Mouse (Mus musculus): ENCODE results near the gene Vmn1r231.

The Vmn1r231 gene

DNA sequence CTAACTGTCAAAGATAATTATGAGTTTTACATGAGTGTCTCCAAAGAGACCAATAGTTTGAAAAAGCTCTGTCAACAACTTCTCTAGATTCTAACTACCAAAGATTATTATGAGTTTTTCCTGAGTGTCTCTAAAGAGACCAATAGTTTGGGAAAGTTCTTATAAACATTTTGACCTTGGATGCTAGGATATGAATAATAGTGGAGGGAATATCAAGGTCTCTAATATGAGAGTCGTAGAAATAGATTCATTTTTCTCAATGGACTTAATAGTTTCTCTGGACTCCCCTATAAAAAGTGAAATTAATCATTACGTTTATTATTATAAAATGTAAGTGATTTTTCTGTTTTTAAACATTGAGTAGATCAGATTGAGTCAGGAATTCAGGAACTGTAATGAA lies at the start of gene Vmn1r231:
Gene Vmn1r231, minus strand, starts transcription at position 101 of the 400 bp plus-strand sequence.
- DNase-seq, result no peak

GRCm38 (mm10) chr17:20946636-20947035 lies 41.7 kb upstream of the Vmn1r231 start:
- no peak for DNase-seq

DNA sequence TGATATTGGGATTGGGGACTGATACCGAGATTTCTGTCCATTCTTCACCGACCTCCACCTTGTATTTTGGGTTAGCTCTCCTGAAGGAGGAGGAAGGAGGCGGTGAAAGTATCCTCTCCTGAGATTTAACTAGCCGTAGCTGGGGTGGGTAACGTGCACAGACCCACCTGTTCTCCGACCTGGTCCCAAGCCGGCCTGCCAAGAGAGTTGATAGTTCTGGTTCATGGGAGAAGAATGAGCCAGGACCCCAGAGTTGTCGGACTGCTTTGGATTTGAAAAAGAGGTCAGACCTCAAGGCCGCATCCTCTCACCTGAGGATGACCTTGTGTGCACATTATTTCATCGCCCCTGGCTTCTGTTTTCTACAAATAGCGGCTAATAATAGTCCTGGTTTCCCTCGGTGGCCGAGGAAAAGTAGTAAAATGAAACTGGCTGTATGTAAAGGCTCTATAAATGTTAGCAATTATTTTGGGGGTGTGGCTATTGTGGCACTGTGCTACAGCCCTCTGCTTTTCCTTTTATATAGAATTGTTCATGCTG lies 41.2 kb upstream of the Vmn1r231 start:
- peak in 1 of 2 experiments; percentile 21 for DNase-seq

DNA sequence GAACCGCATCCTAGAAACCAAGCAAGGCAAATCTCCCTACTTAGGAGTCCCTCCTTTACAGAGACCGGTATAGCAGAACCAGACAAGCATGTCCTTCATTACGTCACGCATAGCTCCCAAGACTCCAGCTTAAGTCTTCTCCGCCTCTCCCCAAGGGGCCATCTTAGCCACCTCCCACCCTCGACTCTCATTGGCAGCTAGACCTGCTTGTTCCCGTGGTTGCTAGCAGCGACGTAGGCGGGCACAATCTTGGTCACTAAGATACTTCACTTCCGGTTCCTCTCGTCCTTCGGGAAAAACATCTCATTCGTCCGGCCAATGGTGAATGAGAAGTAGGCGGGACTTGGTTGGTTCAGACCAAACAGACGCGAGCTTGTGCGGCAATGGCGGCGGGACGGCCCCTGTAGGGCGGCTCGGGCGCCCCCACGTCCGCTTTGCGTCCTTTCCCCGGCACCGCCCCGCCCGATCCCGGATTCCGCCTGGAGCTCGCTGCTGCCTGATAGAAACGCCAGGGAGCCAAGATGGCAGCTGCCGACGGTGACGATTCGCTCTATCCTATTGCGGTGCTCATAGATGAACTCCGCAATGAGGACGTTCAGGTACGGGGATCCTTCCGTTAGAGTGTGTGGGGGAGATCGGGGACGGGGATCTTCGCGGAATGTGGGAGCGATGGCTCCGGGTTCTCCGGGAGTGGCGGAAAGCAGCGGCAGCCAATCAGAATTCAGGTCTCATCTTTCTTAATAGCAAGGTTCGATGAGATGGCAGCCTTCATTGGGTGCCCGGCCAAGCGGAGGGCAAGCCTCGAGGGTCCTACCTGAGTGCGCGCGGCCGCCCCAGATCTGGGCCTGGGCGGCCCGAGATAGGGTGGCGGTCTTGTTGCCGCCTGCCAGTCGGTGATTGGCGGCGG lies 40.3 kb upstream of the Vmn1r231 start, which contains the start of gene Ppp2r1a:
Gene Ppp2r1a, plus strand, starts transcription at position 327 of the 907 bp plus-strand sequence.
- peak; percentile 98 to 99 for DNase-seq

DNA sequence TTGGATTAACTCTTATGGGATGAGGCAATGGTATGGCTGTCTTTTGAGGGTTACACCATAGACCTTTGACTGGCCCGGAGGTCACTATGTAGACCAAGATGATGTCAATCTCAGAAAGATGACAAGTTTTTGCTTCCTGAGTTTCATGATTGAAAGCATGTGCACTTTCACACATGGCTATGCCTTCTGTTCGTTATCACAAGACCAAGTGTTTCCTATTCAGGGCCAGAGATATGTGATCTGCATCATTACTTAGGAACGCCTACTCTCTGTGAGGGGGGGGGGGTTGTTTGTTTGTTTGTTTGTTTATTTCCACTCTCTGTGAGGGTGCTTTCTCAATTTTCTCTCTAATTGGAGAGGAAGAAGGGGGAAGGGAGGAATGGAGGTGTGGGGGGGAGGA lies 39.3 kb upstream of the Vmn1r231 start:
- no peak for DNase-seq

DNA sequence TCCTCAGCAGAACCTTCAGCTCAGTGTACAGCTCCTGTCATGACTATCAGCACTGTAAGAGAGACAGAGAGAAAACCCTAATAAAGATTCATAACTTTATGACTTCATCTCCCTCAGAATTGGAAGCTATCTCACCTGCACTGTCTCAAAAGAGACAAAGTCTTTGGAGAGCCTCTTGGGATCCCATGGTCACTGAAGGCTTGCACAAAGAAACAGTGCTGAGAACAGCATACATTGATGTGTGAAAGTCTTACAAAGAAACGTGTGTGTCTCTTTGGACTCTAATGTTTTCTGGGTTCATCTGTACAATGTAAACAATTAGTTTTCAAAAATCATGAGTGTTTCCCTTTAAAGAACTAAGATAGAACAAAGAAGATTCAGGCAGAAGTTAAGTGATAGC lies 14.7 kb upstream of the Vmn1r231 start, which contains the start of gene Vmn1r232:
Gene Vmn1r232, minus strand, starts transcription at position 101 of the 400 bp plus-strand sequence.
- no peak for DNase-seq

DNA sequence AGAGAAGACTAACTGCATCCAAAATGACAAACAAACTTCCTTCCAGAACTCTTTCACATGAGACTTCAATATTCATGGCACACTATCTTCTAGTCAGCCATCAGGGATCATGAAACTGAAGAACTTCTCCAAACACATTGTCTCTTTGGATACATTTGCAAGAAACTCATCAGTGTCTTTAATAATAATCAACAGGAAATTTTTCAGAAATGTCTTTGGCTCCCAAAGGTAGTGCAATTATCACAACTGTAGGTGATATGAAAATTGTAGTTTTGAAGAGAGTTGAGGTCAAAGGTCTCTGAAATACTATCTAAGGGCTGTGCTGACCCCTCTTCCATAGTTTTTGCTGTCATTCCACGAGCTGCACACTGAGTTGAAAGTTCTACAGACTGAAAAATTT lies 64.7 kb downstream of the Vmn1r231 start, which contains the start of gene Vmn1r230:
Gene Vmn1r230, plus strand, starts transcription at position 301 of the 400 bp plus-strand sequence.
- no peak for DNase-seq
